Mouse (Mus musculus): Measurements from ENCODE around the gene Dip2a. TPM values are rescaled to one million over a fixed set of nuclear protein-coding genes. Genes with fewer than 3 reads are reported as not detected.

Dip2a gene
- 8.0 and 9.1 TPM in 2 replicates for polyA plus RNA-seq (2016; fragmentation: Nextera tagmentation; extraction: Ambion mirVana)

GRCm38 (mm10) chr10:76344711-76345539 is at the start of gene Dip2a:
Gene Dip2a, minus strand, starts transcription at chr10:76345291.
- under 1% methylated on average over 93 of the region's 94 CpGs for WGBS
- Histone ChIP-seq H3K27me3 (ENCODE audit: insufficient read depth, poor library complexity, severe bottlenecking) (no peaks in the 10 kb centered on the region), H3K4me3 (peak within 1 kb of the TSS; percentile 88), H3K9me3 (no peaks in the 10 kb centered on the region), H3K36me3 (peaks cover 10% of the 10 kb centered on the region), H3K4me1 (peaks cover 18% of the 10 kb centered on the region), H3K27ac (peak within 1 kb of the TSS; percentile 95)
- DNase-seq (ENCODE audit: low spot score): peak; percentile 95

DNA sequence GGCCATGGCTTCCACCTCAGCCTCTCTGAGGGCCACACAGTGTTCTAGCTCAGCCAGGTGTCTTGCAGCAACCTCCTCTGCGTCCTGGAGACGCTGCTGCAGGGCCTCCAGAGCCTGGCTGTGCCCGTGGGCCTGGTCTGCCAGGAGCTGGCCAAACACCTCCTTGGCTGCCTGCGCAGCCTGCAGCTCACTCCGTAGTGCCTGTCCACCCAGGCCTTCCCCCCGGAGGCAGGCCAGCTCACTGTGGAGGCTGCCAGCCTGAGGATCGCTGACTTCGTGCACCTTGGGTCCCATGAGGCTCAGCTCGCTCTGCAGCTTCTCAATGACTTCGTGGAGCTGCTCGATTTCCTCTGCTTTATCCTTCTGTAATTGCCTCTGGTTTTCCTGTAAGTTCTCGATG is 47.5 kb upstream of the Dip2a start:
- WGBS: 95% methylated on average over 12 of the region's 12 CpGs
- DNase-seq (ENCODE audit: low spot score): no peak
- H3K4me3 ChIP-seq: no peak overlapping the region
- no peaks in the 10 kb centered on the region for H3K4me1 ChIP-seq
- no peaks in the 10 kb centered on the region for H3K27me3 ChIP-seq (ENCODE audit: insufficient read depth, poor library complexity, severe bottlenecking)
- no peak overlapping the region for H3K27ac ChIP-seq
- H3K9me3 ChIP-seq: no peaks in the 10 kb centered on the region
- H3K36me3 ChIP-seq: peaks cover 80% of the 10 kb centered on the region

GRCm38 (mm10) chr10:76391786-76392185 is 46.7 kb upstream of the Dip2a start:
- no peak overlapping the region for H3K4me3 ChIP-seq
- no peak overlapping the region for H3K27ac ChIP-seq
- DNase-seq (ENCODE audit: low spot score): no peak
- 85% methylated on average over 9 of the region's 9 CpGs for WGBS
- H3K36me3 ChIP-seq: peaks cover 78% of the 10 kb centered on the region
- no peaks in the 10 kb centered on the region for H3K4me1 ChIP-seq
- H3K9me3 ChIP-seq: no peaks in the 10 kb centered on the region
- no peaks in the 10 kb centered on the region for H3K27me3 ChIP-seq (ENCODE audit: insufficient read depth, poor library complexity, severe bottlenecking)

GRCm38 (mm10) chr10:76391166-76391565 is 46.1 kb upstream of the Dip2a start:
- Histone ChIP-seq H3K27ac (no peak overlapping the region), H3K36me3 (peaks cover 78% of the 10 kb centered on the region), H3K4me3 (no peak overlapping the region), H3K4me1 (no peaks in the 10 kb centered on the region), H3K27me3 (ENCODE audit: insufficient read depth, poor library complexity, severe bottlenecking) (no peaks in the 10 kb centered on the region), H3K9me3 (no peaks in the 10 kb centered on the region)
- no peak for DNase-seq (ENCODE audit: low spot score)
- 91% methylated on average over 9 of the region's 9 CpGs for WGBS

- no peak for DNase-seq (ENCODE audit: low spot score)
- WGBS: 92% methylated on average over 18 of the region's 18 CpGs
- peaks cover 86% of the 10 kb centered on the region for H3K36me3 ChIP-seq
Observed at GRCm38 (mm10) chr10:76374981-76375380, 29.9 kb upstream of the Dip2a start.

DNA sequence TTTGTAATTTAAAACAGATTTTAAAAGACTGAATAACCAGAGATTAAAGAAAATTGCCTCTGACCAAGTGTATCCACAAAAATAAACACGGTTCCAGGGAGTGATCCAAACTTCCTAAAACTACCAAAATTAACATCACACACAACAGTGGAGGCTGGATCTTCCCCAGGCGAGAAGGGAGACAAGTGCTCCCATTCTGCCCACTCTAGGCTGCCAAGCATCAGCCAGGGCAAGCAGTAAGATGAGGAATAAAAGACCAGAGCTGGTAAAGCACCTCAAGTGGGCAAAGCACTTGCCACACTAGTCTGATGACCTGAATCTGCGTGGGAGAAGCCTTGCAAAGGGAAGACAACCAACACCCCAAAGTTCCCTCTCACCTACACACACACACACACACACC is 26.6 kb upstream of the Dip2a start:
- peaks cover 84% of the 10 kb centered on the region for H3K36me3 ChIP-seq
- no peaks in the 10 kb centered on the region for H3K27me3 ChIP-seq (ENCODE audit: insufficient read depth, poor library complexity, severe bottlenecking)
- 84% methylated on average over 3 of the region's 3 CpGs for WGBS
- no peak overlapping the region for H3K4me3 ChIP-seq
- H3K27ac ChIP-seq: no peak overlapping the region
- DNase-seq (ENCODE audit: low spot score): no peak
- H3K4me1 ChIP-seq: no peaks in the 10 kb centered on the region
- no peaks in the 10 kb centered on the region for H3K9me3 ChIP-seq

More at GRCm38 (mm10) chr10:76374981-76375380, 29.9 kb upstream of the Dip2a start:
- Histone ChIP-seq H3K4me1 (no peaks in the 10 kb centered on the region), H3K27me3 (ENCODE audit: insufficient read depth, poor library complexity, severe bottlenecking) (no peaks in the 10 kb centered on the region), H3K4me3 (no peak overlapping the region), H3K27ac (no peak overlapping the region), H3K9me3 (no peaks in the 10 kb centered on the region)

- Histone ChIP-seq H3K36me3 (peaks cover 86% of the 10 kb centered on the region), H3K27me3 (ENCODE audit: insufficient read depth, poor library complexity, severe bottlenecking) (no peaks in the 10 kb centered on the region), H3K27ac (no peak overlapping the region), H3K4me3 (no peak overlapping the region), H3K9me3 (no peaks in the 10 kb centered on the region), H3K4me1 (no peaks in the 10 kb centered on the region)
- DNase-seq (ENCODE audit: low spot score): no peak
- 93% methylated on average over 13 of the region's 13 CpGs for WGBS
Observed at GRCm38 (mm10) chr10:76368766-76369165, 23.7 kb upstream of the Dip2a start.

- no peaks in the 10 kb centered on the region for H3K9me3 ChIP-seq
- DNase-seq (ENCODE audit: low spot score): no peak
- peaks cover 55% of the 10 kb centered on the region for H3K36me3 ChIP-seq
- no peaks in the 10 kb centered on the region for H3K4me1 ChIP-seq
- H3K4me3 ChIP-seq: no peak overlapping the region
- H3K27ac ChIP-seq: no peak overlapping the region
- WGBS: 65% methylated on average over 3 of the region's 3 CpGs
- H3K27me3 ChIP-seq (ENCODE audit: insufficient read depth, poor library complexity, severe bottlenecking): no peaks in the 10 kb centered on the region
Observed at GRCm38 (mm10) chr10:76363233-76363632, 18.1 kb upstream of the Dip2a start.

DNA sequence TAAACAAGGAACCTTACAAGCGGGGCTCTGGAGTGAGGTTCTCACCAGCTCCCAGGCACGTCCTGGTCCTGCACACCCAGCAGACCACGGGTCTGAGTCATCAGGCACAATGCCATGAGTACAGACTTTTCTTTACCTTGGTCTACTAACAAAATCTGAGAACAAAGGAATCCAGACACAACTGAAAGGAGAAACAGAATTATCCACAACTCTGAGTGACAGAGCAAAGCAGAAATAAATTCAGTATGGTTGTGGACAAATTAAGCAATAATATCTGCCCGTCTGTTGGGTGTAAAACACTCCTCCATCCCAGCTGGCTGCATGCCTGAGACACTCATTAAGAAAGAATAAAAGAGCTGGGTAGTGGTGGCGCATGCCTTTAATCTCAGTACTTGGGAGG is 13.4 kb upstream of the Dip2a start:
- 85% methylated on average over 5 of the region's 5 CpGs for WGBS
- Histone ChIP-seq H3K4me3 (no peak overlapping the region), H3K27ac (no peak overlapping the region), H3K9me3 (no peaks in the 10 kb centered on the region), H3K4me1 (no peaks in the 10 kb centered on the region), H3K27me3 (ENCODE audit: insufficient read depth, poor library complexity, severe bottlenecking) (no peaks in the 10 kb centered on the region), H3K36me3 (peaks cover 58% of the 10 kb centered on the region)
- no peak for DNase-seq (ENCODE audit: low spot score)

DNA sequence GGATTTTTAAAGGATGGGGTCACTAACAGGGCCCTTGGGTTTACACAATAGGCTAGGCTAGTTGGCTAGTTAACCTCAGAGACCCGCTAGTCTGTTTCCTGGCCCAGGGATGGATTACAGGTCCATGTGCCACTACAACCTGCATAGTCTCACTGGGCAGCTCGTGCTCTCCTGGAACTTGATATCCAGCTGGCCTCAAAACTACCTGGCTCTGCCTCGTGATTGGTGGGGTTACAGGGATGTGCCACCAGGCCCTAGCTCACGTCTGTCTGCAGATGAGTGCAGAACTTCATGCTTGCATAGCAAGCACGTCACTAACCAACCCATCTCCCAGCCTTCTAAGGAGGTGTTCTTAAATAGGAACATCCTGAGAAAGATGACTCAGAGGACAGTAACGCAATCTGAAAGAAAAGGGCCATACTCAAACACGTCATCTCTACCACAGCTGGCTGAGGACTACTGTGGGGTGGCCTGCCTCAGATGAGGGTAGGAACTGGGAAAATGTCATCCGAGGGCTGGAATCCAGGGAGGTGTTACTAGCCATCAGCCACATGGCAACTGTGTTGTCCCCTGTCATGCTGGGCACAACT is 12.3 kb upstream of the Dip2a start:
- no peaks in the 10 kb centered on the region for H3K27me3 ChIP-seq (ENCODE audit: insufficient read depth, poor library complexity, severe bottlenecking)
- no peaks in the 10 kb centered on the region for H3K4me1 ChIP-seq
- 82% methylated on average over 8 of the region's 8 CpGs for WGBS
- H3K27ac ChIP-seq: no peak overlapping the region
- H3K9me3 ChIP-seq: no peaks in the 10 kb centered on the region
- DNase-seq (ENCODE audit: low spot score): no peak
- H3K36me3 ChIP-seq: peaks cover 61% of the 10 kb centered on the region
- no peak overlapping the region for H3K4me3 ChIP-seq

DNA sequence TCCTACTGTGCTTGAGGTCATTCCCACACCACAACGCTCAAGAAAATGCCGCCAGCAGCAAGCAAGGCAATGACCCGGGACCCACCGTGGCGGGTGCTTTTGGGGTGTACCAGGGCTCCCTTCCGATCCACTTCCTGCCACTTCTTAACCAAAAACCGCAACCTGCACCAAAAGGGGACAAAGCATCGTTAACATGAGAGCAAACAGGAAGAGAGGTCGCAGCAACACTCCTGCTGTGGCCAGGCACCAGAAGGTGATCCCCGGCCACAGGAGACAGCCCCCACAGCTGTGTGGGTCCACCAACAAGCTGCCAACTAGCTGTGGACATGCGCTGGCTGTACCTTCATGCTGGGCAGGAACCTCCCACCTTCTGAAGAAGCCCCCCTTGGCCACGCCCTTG is 9.9 kb upstream of the Dip2a start:
- 89% methylated on average over 12 of the region's 12 CpGs for WGBS
- Histone ChIP-seq H3K9me3 (no peaks in the 10 kb centered on the region), H3K4me3 (no peak overlapping the region), H3K36me3 (peaks cover 80% of the 10 kb centered on the region), H3K27ac (no peak overlapping the region), H3K27me3 (ENCODE audit: insufficient read depth, poor library complexity, severe bottlenecking) (no peaks in the 10 kb centered on the region), H3K4me1 (no peaks in the 10 kb centered on the region)
- no peak for DNase-seq (ENCODE audit: low spot score)

- Histone ChIP-seq H3K4me1 (no peaks in the 10 kb centered on the region), H3K4me3 (no peak overlapping the region), H3K9me3 (no peaks in the 10 kb centered on the region), H3K27me3 (ENCODE audit: insufficient read depth, poor library complexity, severe bottlenecking) (no peaks in the 10 kb centered on the region), H3K36me3 (peaks cover 85% of the 10 kb centered on the region), H3K27ac (no peak overlapping the region)
- 96% methylated on average over 12 of the region's 12 CpGs for WGBS
- no peak for DNase-seq (ENCODE audit: low spot score)
Observed at GRCm38 (mm10) chr10:76353986-76354385, 8.9 kb upstream of the Dip2a start.

DNA sequence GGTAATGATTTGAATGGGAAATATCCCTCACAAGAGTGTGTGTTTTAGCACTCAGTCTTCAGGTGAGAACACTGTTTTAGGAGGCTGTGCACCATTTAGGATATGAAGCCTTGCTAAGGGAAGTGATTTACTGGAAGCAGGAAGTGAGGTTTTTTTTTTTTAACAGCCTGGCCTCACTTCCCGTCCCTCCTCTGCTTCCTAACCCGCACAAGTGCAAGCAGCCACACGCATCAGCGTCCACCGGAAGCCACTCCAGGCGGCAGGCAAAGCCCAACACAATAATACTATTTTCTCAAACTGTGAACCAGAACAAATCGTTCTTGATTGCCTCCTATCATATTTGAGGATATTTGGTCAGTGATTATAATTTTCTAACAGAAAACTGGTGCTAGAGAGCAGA is 6.9 kb upstream of the Dip2a start:
- DNase-seq (ENCODE audit: low spot score): no peak
- Histone ChIP-seq H3K4me3 (no peak overlapping the region), H3K9me3 (no peaks in the 10 kb centered on the region), H3K36me3 (peaks cover 77% of the 10 kb centered on the region), H3K4me1 (no peaks in the 10 kb centered on the region), H3K27ac (no peak overlapping the region), H3K27me3 (ENCODE audit: insufficient read depth, poor library complexity, severe bottlenecking) (no peaks in the 10 kb centered on the region)
- 85% methylated on average over 7 of the region's 7 CpGs for WGBS
